Mouse (Mus musculus) G1E (cell line): ENCODE measurements around the gene Chst11.

Experiments
- CTCF ChIP-seq: IDR thresholded peaks from 2 replicates; pipeline ENCODE4 v1.5.1; 2012; ENCODE audit warnings: low read depth, low read length, inconsistent platforms, mixed read lengths
- GATA1 ChIP-seq: IDR thresholded peaks from 2 replicates; pipeline ENCODE4 v1.6.1; 2012; ENCODE audit warnings: borderline replicate concordance, low read length, inconsistent platforms, mixed read lengths

GRCm38 (mm10) chr10:83004389-83004788 is 19.1 kb downstream of the Chst11 start:
- TF ChIP-seq CTCF (no peak), GATA1 (no peak)
